Mouse (Mus musculus) forebrain, postnatal 0 days (tissue): ENCODE data around the gene Enpp6. TPM values are rescaled to one million over a fixed set of nuclear protein-coding genes. Genes with fewer than 3 reads are reported as not detected.

Source experiments
- ATAC-seq: fragments of 200-750 bp; cut with Nextera tagmentation; 2 replicates; pipeline ENCODE4 v1.8.0; 2017; ENCODE audit warnings: mild to moderate bottlenecking, moderate library complexity
- DNase-seq: peaks from one replicate; pipeline ENCODE4 v3.0.0-alpha.2; 2015
- H3K27ac ChIP-seq: fragments of 300-500 bp; sonication (generic); 2 replicates; pipeline ENCODE4 v1.5.1; 2014; ENCODE audit warnings: low read depth, mild to moderate bottlenecking, antibody characterized with exemption, low read length, moderate library complexity, mixed read lengths
- H3K27me3 ChIP-seq: fragments of 300-500 bp; sonication (generic); 2 replicates; pipeline ENCODE4 v1.6.1; 2014; ENCODE audit warnings: mild to moderate bottlenecking, low read length, mixed read lengths; ENCODE audit not compliant: insufficient read depth
- H3K36me3 ChIP-seq: fragments of 300-500 bp; sonication (generic); 2 replicates; pipeline ENCODE4 v1.6.1; 2014; ENCODE audit warnings: mild to moderate bottlenecking, moderate library complexity; ENCODE audit not compliant: insufficient read depth
- H3K4me1 ChIP-seq: fragments of 300-500 bp; sonication (generic); 2 replicates; pipeline ENCODE4 v1.6.1; 2014; ENCODE audit warnings: antibody characterized with exemption; ENCODE audit not compliant: insufficient read depth
- H3K4me2 ChIP-seq: fragments of 300-500 bp; sonication (generic); 2 replicates; pipeline ENCODE4 v1.6.1; 2014; ENCODE audit warnings: low read depth, mild to moderate bottlenecking, moderate library complexity
- H3K4me3 ChIP-seq: fragments of 300-500 bp; sonication (generic); 2 replicates; pipeline ENCODE4 v1.5.1; 2014; ENCODE audit warnings: low read depth, low read length, mixed read lengths
- H3K9ac ChIP-seq: fragments of 300-500 bp; sonication (generic); 2 replicates; pipeline ENCODE4 v1.6.1; 2014; ENCODE audit warnings: mild to moderate bottlenecking
- H3K9me3 ChIP-seq: fragments of 300-500 bp; sonication (generic); 2 replicates; pipeline ENCODE4 v1.6.1; 2016; ENCODE audit warnings: low read length
- CTCF ChIP-seq: sonication (generic); IDR thresholded peaks from 2 replicates; pipeline ENCODE4 v1.5.1; 2016; ENCODE audit warnings: antibody characterized with exemption, control low read depth, low read depth
- WGBS: fragments of 180-500 bp; shearing (Covaris S2); extraction: QIAGEN DNeasy Blood & Tissue Kit; methylation state at CpG from one replicate; pipeline ENCODE4 v1.1.7; 2014; 5-methylcytosine and 5-hydroxymethylcytosine counted together
- polyA plus RNA-seq: library from polyadenylated mRNA; unstranded; fragments of >200 nt; fragmentation: Nextera tagmentation; extraction: Ambion mirVana; gene quantifications from 2 replicates; pipeline ENCODE4 v1.2.1, GENCODE M21; 2015
- total RNA-seq: library from RNA; depleted of rRNA; stranded (reverse); fragments of >200 nt; gene quantifications from 2 replicates; pipeline ENCODE4 v1.2.3, GENCODE M21; 2014

Gene Enpp6
- total and polyA plus RNA-seq, 2 experiments from 2014 or later, result 0.38 to 0.43 TPM

DNA sequence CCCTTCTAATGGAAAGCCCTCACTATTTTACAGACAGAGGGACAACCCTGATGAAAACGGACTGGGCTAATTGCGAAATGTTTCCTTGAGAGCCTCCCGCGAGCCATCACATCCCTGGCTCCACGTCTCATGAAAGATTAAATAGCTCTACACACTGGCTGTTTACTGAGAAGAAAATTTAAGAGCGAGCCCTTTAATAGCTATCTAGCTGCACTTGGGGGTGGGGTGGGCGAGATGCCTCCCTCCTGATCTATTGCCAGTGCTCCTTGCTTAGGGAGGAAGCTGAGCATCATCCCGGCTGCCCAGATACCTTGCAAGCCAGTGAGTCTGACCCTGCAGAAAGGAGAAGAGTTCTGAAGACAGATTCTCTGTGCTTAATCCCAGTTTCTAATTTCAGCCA is 103.3 kb downstream of the Enpp6 start:
- no peak for TF ChIP-seq CTCF
- Histone ChIP-seq H3K9me3 (no peaks in the 10 kb centered on the region), H3K4me2 (no peak overlapping the region), H3K4me1 (no peaks in the 10 kb centered on the region), H3K36me3 (no peaks in the 10 kb centered on the region), H3K27ac (no peak overlapping the region), H3K9ac (no peak overlapping the region), H3K27me3 (no peaks in the 10 kb centered on the region), H3K4me3 (no peak overlapping the region)
- ATAC-seq (no peak), DNase-seq (no peak)
- WGBS, result 68% methylated on average over 8 of the region's 8 CpGs

DNA sequence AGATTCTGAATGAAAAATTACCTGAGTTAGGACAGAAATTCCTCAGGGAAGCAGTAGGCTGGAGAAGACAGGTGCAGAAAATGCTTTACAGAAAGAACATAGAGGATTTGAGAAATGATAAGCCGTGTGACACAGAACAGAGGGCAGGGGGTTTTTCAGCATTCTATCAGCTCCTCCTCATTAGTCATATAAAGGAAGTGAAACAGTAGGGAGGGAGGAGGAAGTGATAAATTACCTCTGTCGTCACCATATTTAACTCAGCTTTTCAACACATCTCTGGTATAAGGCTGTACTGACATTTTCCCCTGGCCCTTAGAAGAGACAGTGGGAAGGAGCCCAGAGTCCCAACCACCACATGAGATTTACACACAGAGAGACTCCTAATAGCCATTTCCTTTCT is 118.9 kb downstream of the Enpp6 start:
- no peak overlapping the region for H3K27ac ChIP-seq

DNA sequence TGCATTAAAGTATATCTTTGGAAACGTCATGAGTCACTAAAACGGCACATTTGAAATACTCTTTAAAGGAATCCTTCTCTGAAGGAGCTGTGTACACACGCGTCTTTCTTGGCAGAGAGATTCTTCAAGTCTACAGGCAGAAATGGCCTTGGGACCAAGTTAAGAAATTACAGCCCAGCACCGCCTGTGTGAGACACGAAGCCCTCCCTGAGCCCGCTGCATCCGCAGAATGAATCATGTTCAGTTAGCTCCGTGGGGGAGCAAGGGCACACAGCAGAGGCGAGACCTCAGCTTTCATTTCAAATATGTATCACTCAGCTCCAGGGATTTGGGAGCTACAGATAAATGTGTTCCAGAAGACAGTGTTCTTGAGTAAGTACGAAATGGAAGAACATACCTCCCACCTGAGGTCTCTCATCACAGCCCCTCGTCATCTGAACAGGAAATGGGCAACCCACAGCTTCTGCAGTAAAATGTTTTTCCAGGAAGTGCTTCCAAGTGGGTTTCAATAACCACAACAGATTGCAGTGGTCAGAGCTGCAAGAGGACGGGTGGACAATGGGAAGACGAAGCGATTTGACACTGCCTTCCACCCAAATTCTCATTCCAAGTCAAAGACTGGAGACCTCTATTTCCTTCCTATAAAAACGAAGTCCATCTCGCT is 127.6 kb downstream of the Enpp6 start:
- H3K4me3 ChIP-seq, result no peak overlapping the region
- H3K9ac ChIP-seq, result no peak overlapping the region
- H3K27ac ChIP-seq, result no peak overlapping the region
- TF ChIP-seq CTCF, result no peak
- 83% methylated on average over 17 of the region's 17 CpGs for WGBS
- ATAC-seq, result no peak
- no peaks in the 10 kb centered on the region for H3K4me1 ChIP-seq
- H3K27me3 ChIP-seq, result no peaks in the 10 kb centered on the region
- H3K9me3 ChIP-seq, result no peaks in the 10 kb centered on the region
- H3K4me2 ChIP-seq, result no peak overlapping the region
- no peak for DNase-seq
- H3K36me3 ChIP-seq, result no peaks in the 10 kb centered on the region

More for the DNA sequence above, 118.9 kb downstream of the Enpp6 start:
- 78% methylated on average over 2 of the region's 2 CpGs for WGBS
- DNase-seq (no peak), ATAC-seq (no peak)
- H3K9me3 ChIP-seq, result no peaks in the 10 kb centered on the region
- H3K4me2 ChIP-seq, result no peak overlapping the region
- H3K36me3 ChIP-seq, result no peaks in the 10 kb centered on the region
- no peak overlapping the region for H3K9ac ChIP-seq
- no peaks in the 10 kb centered on the region for H3K27me3 ChIP-seq
- no peak overlapping the region for H3K4me3 ChIP-seq
- no peak for TF ChIP-seq CTCF
- H3K4me1 ChIP-seq, result no peaks in the 10 kb centered on the region

DNA sequence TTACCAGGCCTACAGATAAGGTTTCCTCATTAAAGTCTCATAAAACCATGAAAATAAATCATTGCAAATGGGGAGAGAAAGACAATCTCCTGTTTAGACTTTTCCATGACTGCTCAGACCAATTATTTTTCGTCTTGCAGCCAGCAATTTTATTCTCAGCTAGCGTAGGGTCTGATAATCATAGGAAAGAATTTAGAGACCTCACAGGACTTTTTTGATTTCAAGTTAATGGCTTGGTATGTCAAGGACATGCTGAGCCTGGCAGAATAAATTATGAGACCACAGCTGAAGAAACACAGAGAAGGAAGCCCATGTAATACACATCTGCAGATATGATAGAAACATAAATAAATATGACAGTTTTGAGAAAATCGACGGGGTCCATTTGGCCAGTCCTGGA is 130.6 kb downstream of the Enpp6 start:
- no peak overlapping the region for H3K4me3 ChIP-seq
- H3K4me2 ChIP-seq, result no peak overlapping the region
- no peak for TF ChIP-seq CTCF
- no peaks in the 10 kb centered on the region for H3K36me3 ChIP-seq
- H3K27me3 ChIP-seq, result no peaks in the 10 kb centered on the region
- H3K27ac ChIP-seq, result no peak overlapping the region
- DNase-seq (no peak), ATAC-seq (no peak)
- WGBS, result 85% methylated on average over 4 of the region's 4 CpGs
- H3K9me3 ChIP-seq, result no peaks in the 10 kb centered on the region
- H3K4me1 ChIP-seq, result no peaks in the 10 kb centered on the region
- no peak overlapping the region for H3K9ac ChIP-seq

DNA sequence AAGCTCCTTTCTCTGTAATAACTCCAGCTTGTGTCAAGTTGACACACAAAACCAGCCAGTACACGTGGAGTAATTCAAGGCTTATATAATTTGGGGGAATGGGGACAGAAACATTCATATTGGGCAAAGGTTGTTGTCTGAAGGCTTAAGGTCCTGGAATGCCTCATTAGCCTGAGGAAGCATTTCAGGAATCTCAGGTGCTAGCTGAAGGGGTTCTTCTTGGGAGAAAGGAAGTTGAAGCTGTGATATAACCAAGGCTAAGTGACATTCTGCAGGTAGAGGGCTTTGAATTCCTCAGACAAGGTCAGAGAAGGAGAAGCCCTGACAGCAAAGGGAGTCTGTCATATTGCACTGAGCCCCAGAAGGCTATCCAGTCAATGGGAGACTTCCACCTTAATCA is 133.2 kb downstream of the Enpp6 start:
- no peak overlapping the region for H3K4me3 ChIP-seq
- no peak overlapping the region for H3K27ac ChIP-seq
- H3K9me3 ChIP-seq, result no peaks in the 10 kb centered on the region
- H3K36me3 ChIP-seq, result no peaks in the 10 kb centered on the region
- no peak for DNase-seq
- no peaks in the 10 kb centered on the region for H3K27me3 ChIP-seq
- TF ChIP-seq CTCF, result no peak
- H3K4me1 ChIP-seq, result no peaks in the 10 kb centered on the region
- no peak overlapping the region for H3K9ac ChIP-seq
- no peak for ATAC-seq
- no peak overlapping the region for H3K4me2 ChIP-seq
- WGBS, result 66% methylated on average over 1 of the region's 1 CpGs

DNA sequence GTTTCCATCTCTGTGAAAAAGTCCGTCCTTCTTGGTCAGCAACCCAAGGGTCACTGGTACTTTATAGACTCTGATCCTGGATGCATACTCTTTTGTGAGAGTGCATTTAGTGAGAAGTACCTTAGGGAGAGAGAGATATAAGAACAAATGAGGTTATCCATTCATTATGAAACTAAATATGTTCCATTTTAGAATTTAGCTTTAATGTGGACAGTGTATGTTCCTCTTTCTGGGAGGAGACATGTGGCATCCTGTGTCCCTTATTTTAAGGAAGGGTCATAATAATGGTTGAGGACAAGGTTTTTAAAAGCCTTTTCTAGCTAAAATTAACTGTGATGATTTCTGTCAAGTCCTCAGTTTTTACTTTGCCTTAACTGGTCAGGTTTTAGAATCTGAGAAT is 142.2 kb downstream of the Enpp6 start:
- no peak overlapping the region for H3K4me2 ChIP-seq
- H3K9me3 ChIP-seq, result no peaks in the 10 kb centered on the region; the same call in 1 of the 2 replicates
- H3K27ac ChIP-seq, result no peak overlapping the region
- WGBS, result 86% methylated on average over 1 of the region's 1 CpGs
- no peak overlapping the region for H3K4me3 ChIP-seq
- ATAC-seq, result no peak
- no peaks in the 10 kb centered on the region for H3K4me1 ChIP-seq
- no peaks in the 10 kb centered on the region for H3K27me3 ChIP-seq
- no peaks in the 10 kb centered on the region for H3K36me3 ChIP-seq
- DNase-seq, result no peak
- TF ChIP-seq CTCF, result no peak
- no peak overlapping the region for H3K9ac ChIP-seq

DNA sequence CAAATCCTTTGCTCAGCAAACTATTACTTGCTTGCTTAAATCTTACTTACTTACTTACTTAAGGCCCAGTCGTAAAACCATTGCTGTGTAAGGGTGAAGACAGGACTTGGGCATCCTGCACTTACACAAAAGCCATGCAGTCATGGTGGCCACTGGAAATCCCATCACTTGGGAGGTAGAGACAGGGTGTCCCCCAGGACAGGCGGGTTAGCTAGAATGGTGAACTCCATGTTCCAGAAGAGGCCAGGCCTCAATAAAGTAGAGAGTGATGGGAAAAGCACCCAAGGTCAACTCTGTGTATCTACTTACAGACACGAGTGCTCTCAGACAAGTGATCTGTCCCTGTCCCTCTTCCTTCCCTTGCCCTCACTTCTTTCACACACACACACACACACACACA is 146.7 kb downstream of the Enpp6 start:
- Histone ChIP-seq H3K9ac (no peak overlapping the region), H3K27me3 (no peaks in the 10 kb centered on the region), H3K9me3 (no peaks in the 10 kb centered on the region; the same call in 1 of the 2 replicates), H3K4me3 (no peak overlapping the region), H3K4me2 (no peak overlapping the region), H3K4me1 (no peaks in the 10 kb centered on the region), H3K27ac (no peak overlapping the region), H3K36me3 (no peaks in the 10 kb centered on the region)
- WGBS, result 95% methylated on average over 3 of the region's 3 CpGs
- DNase-seq (no peak), ATAC-seq (no peak)
- no peak for TF ChIP-seq CTCF
